Mouse (Mus musculus) hindbrain, embryonic 10.5 days (tissue): ENCODE measurements around the gene 4930595D18Rik. TPM values are rescaled to one million over a fixed set of nuclear protein-coding genes. Genes with fewer than 3 reads are reported as not detected.

Experiments
- DNase-seq: peaks from one replicate; pipeline ENCODE4 v3.0.0-alpha.2; 2017; ENCODE audit warnings: low spot score
- H3K27ac ChIP-seq: fragments of 300-500 bp; sonication (generic); 2 replicates; pipeline ENCODE4 v1.5.1; 2016; ENCODE audit warnings: mild to moderate bottlenecking, moderate library complexity
- H3K27me3 ChIP-seq: fragments of 300-500 bp; sonication (generic); 2 replicates; pipeline ENCODE4 v1.6.1; 2016; ENCODE audit warnings: mild to moderate bottlenecking; ENCODE audit not compliant: poor library complexity, insufficient read depth, severe bottlenecking
- H3K36me3 ChIP-seq: fragments of 300-500 bp; sonication (generic); 2 replicates; pipeline ENCODE4 v1.6.1; 2016; ENCODE audit warnings: mild to moderate bottlenecking, moderate library complexity
- H3K4me1 ChIP-seq: fragments of 300-500 bp; sonication (generic); replicated peaks from 2 replicates; pipeline ENCODE4 v1.6.1; 2016; ENCODE audit warnings: mild to moderate bottlenecking
- H3K4me3 ChIP-seq: fragments of 300-500 bp; sonication (generic); 2 replicates; pipeline ENCODE4 v1.5.1; 2016; ENCODE audit warnings: mild to moderate bottlenecking, moderate library complexity
- H3K9me3 ChIP-seq: fragments of 300-500 bp; sonication (generic); 2 replicates; pipeline ENCODE4 v1.6.1; 2016; ENCODE audit warnings: mild to moderate bottlenecking, moderate library complexity
- WGBS: fragments of 180-500 bp; shearing (Covaris S2); methylation state at CpG from one replicate; pipeline ENCODE4 v1.1.7; 2016; 5-methylcytosine and 5-hydroxymethylcytosine counted together
- polyA plus RNA-seq: library from polyadenylated mRNA; unstranded; fragments of >200 nt; fragmentation: Nextera tagmentation; extraction: Ambion mirVana; gene quantifications from 2 replicates; pipeline ENCODE4 v1.2.1, GENCODE M21; 2016

4930595D18Rik gene
- polyA plus RNA-seq = not detected in 2 replicates

DNA sequence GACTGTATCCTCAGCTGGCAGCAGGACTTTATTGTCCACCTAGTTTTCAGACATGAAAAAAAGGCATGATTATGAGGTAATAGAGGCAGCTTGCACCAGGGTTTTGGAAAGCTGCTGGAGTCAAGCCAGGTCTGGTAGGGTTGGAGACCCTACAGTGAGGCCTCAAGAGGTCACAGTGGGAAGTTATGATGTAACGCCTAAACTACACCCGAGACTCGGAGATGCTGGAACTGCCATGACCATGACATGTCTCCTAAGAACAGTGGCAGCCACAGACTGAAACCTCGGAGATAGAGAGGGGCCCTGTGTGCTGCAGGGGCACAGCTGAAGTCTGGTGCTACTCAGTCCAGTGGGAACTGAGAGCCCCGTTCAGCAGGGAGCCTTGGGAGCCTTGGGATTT is at the start of gene 4930595D18Rik:
4930595D18Rik (minus strand) TSS at position 16 of the 400 bp plus-strand sequence.
- no peaks in the 10 kb centered on the region for H3K27me3 ChIP-seq
- no peak for DNase-seq
- no peak within 1 kb of the TSS for H3K27ac ChIP-seq
- no peak within 1 kb of the TSS for H3K4me3 ChIP-seq
- peaks cover 13% of the 10 kb centered on the region; the same call in 1 of the 2 replicates for H3K36me3 ChIP-seq
- 75% methylated on average over 5 of the region's 5 CpGs for WGBS
- no peaks in the 10 kb centered on the region for H3K4me1 ChIP-seq
- H3K9me3 ChIP-seq = no peaks in the 10 kb centered on the region

DNA sequence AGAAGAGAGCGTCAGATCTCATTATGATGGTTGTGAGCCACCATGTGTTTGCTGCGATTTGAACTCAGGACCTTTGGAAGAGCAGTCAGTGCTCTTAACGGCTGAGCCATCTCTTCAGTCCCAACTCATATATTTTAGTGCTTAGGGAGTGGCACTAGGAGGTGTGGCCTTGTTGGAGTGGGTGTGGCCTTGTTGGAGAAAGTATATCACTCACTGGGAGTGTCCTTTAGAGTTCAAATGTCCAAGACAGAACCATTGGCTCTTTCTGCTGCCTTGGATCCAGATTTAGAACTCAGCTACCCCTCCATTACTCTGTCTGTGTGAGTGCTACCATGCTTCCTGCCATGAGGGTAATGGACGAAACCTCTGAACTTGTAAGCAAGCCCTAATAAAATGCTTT is 49.5 kb upstream of the 4930595D18Rik start:
- Histone ChIP-seq H3K4me3 (no peak overlapping the region), H3K27ac (no peak overlapping the region), H3K27me3 (no peaks in the 10 kb centered on the region), H3K9me3 (no peaks in the 10 kb centered on the region), H3K4me1 (peaks cover 5% of the 10 kb centered on the region; the same call in 1 of the 2 replicates), H3K36me3 (peaks cover 34% of the 10 kb centered on the region)
- WGBS = 92% methylated on average over 4 of the region's 4 CpGs
- no peak for DNase-seq

DNA sequence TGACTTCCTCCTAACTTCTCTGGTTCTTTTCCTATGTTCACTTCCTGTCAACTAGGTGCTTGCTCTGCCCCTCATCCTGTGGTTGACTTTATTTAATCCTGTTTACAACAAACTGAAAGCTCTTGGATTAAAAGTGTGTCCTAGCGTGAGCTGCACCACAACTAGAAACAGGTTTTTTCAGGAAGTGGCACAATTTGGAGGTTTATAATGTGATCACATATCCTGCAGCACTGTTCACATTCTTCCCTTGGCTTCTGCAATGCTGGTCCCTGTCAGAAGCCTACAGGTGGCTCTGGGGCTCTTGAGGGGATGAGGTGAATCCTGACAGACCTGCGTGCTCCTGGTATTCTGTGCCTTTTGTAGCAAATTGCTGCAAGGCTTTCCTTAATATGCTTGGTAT is 46.5 kb upstream of the 4930595D18Rik start:
- Histone ChIP-seq H3K4me1 (no peaks in the 10 kb centered on the region), H3K9me3 (no peaks in the 10 kb centered on the region), H3K27me3 (no peaks in the 10 kb centered on the region), H3K36me3 (peaks cover 23% of the 10 kb centered on the region), H3K27ac (no peak overlapping the region), H3K4me3 (no peak overlapping the region)
- no peak for DNase-seq
- WGBS = 96% methylated on average over 2 of the region's 2 CpGs

DNA sequence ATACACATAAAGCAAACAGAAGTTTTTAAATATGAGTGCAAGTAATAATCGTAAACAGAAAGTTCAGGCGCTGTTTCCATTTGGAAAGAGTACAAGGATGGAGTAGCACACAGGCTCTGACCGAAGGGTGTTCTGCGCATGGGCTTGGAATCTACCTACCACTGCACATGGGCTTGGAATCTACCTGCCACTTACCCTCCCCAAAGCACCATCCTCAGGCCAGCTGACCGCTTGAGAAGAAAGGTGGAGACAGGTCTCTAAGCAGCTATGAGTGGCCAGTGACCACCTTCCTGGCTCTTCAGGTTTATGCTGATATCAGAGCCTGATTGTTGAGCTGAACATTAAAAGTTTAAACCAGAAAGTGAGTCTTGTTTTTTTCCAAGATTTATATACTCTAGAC is 44.2 kb upstream of the 4930595D18Rik start:
- Histone ChIP-seq H3K4me3 (no peak overlapping the region), H3K27ac (no peak overlapping the region), H3K36me3 (peaks cover 20% of the 10 kb centered on the region), H3K27me3 (no peaks in the 10 kb centered on the region), H3K4me1 (no peaks in the 10 kb centered on the region), H3K9me3 (no peaks in the 10 kb centered on the region)
- 95% methylated on average over 5 of the region's 5 CpGs for WGBS
- no peak for DNase-seq

DNA sequence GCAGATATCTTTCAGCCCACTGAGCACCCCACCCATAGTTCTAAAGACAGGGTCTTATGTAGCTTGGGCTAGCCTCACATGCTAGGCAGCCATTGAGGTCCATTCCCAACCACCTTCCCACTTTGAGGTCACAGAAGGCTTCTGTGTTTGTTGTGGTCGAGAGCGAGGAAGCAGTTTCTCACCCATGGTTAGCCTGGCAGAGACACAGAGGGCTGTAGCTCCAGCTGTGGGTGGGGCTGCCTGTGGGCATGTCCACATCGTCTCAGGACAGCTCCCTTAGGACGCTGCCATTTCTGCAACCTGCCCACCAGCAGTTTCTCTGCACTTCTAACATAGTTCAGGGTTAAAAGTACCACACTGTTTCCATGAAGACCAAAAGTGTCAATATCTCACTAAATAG is 43.1 kb upstream of the 4930595D18Rik start:
- no peak overlapping the region for H3K4me3 ChIP-seq
- no peak overlapping the region for H3K27ac ChIP-seq
- H3K36me3 ChIP-seq = peaks cover 30% of the 10 kb centered on the region
- 82% methylated on average over 4 of the region's 4 CpGs for WGBS
- no peaks in the 10 kb centered on the region for H3K27me3 ChIP-seq
- no peak for DNase-seq
- H3K9me3 ChIP-seq = peaks cover 2% of the 10 kb centered on the region; the same call in 1 of the 2 replicates
- H3K4me1 ChIP-seq = no peaks in the 10 kb centered on the region

DNA sequence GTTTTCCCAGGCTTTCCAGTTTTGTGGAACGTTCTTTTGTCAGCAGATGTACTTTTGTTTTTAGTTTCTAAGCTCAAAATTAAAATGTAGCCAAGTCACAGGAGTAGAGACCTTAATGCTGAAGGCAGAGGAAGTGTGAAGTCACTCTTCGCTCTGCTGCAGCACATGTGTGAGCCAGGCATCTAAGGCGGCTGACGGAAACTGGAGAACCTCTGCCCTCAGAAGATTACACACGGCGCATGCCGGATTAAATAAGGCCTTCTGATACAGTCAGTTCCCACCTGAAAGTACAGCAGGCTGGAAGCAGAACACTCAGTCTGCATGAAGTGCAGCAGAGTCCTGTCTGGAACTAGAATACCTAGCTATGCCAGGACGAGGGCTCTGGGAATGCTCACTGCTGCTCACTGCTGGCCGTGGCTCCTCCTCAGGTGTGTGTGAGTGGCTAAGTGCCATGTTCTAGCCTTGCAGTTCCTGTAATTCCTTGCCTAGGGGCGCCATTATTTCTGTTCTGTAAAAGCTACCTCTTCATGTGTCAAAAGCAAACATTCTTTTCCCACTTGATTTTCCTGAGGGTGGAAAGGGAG is 41.0 kb upstream of the 4930595D18Rik start:
- Histone ChIP-seq H3K36me3 (peaks cover 51% of the 10 kb centered on the region), H3K4me3 (no peak overlapping the region), H3K27me3 (no peaks in the 10 kb centered on the region), H3K9me3 (peaks cover 18% of the 10 kb centered on the region; the same call in 1 of the 2 replicates), H3K27ac (no peak overlapping the region), H3K4me1 (no peaks in the 10 kb centered on the region)
- 87% methylated on average over 10 of the region's 10 CpGs for WGBS
- no peak for DNase-seq

DNA sequence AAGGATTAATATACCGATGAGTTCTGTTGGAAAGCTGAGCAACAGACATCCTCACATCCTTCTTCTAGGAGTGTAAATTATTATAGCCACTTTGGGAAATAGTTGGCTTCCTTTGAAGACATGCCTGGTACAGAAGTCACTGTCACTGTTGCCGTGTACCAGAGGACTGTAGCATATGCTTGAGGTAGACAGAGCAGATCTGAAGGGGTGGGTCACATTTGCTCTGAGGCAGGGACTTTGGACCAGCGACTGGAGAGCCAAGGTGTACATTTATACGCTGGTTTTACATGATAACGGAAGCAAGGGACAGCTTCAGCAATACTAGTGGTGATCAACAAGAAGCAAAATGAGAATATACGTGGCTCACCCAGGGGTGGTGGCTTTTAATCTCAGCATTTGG is 34.6 kb upstream of the 4930595D18Rik start:
- Histone ChIP-seq H3K4me3 (no peak overlapping the region), H3K4me1 (no peaks in the 10 kb centered on the region), H3K36me3 (peaks cover 41% of the 10 kb centered on the region), H3K27ac (no peak overlapping the region), H3K9me3 (peaks cover 24% of the 10 kb centered on the region; the same call in 1 of the 2 replicates), H3K27me3 (no peaks in the 10 kb centered on the region)
- no peak for DNase-seq
- WGBS = 95% methylated on average over 6 of the region's 6 CpGs

DNA sequence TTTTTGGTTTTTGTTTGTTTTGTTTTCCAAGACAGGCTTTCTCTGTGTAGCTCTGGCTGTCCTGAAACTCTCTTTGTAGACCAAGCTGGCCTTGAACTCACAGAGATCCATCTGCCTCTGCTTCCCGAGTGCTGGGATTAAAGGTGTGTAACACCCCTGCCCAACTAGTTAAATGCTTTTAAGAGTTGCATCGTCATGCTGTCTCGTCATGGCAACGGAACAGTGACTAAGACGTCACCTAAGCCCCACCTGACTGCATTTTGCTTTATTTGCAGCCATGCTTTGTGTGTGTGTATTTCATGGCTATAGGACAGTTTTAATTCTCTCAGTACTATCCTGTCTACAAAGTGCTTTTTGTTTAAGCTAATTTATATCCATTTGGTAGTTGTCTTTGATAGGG is 27.4 kb upstream of the 4930595D18Rik start:
- Histone ChIP-seq H3K4me3 (no peak overlapping the region), H3K9me3 (no peaks in the 10 kb centered on the region), H3K27me3 (no peaks in the 10 kb centered on the region), H3K4me1 (no peaks in the 10 kb centered on the region), H3K36me3 (0 out of 2 replicates have a peak, but pooled peaks cover 4% of the 10 kb centered on the region), H3K27ac (no peak overlapping the region)
- no peak for DNase-seq
- WGBS = 78% methylated on average over 5 of the region's 5 CpGs

DNA sequence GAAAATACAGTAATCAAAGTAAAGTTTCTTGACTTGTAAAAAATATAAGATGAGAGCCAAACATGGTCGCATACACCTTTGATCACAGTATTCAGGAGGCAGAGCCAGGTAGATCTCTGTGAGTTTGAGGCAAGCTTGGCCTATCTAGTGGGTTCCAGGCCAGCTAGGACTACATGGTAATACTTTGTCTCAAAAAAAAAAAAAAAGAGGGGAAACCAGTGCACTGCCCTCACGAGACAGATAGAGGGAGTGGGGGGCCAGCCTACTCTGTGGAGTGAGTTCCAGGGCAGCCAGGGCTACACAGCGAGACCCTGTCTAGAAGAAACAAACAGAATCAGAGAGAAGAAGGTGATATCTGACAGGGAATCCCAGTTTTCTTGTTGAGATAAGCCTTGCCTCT is 23.4 kb upstream of the 4930595D18Rik start:
- no peak overlapping the region for H3K4me3 ChIP-seq
- DNase-seq = no peak
- H3K4me1 ChIP-seq = peaks cover 12% of the 10 kb centered on the region
- H3K27ac ChIP-seq = no peak overlapping the region
- 0 out of 2 replicates have a peak, but pooled peaks cover 2% of the 10 kb centered on the region for H3K36me3 ChIP-seq
- WGBS = 84% methylated on average over 3 of the region's 3 CpGs
- H3K9me3 ChIP-seq = no peaks in the 10 kb centered on the region
- H3K27me3 ChIP-seq = no peaks in the 10 kb centered on the region

DNA sequence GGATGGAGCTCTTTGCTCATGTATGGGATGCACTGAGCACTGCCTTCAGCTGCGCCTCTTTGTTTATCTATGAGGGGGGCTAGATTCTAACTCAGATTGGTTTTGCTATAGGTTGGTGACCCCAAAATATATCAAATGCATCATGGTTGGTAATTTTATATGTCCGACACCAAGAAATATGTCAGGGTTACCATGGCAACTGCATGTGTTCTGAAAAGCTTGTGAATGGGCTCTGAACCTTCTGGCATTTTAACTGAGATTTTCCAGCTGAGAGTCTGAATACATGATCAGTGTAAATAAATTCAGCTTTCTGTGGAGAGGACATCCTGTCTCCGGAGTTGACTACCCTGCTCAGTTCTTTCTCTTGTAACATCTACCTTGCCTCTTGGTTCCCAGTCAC is 19.7 kb upstream of the 4930595D18Rik start:
- no peaks in the 10 kb centered on the region for H3K27me3 ChIP-seq
- H3K9me3 ChIP-seq = no peaks in the 10 kb centered on the region
- H3K36me3 ChIP-seq = peaks cover 13% of the 10 kb centered on the region; the same call in 1 of the 2 replicates
- no peak overlapping the region for H3K27ac ChIP-seq
- no peak for DNase-seq
- H3K4me3 ChIP-seq = no peak overlapping the region
- 68% methylated on average over 3 of the region's 3 CpGs for WGBS
- peaks cover 12% of the 10 kb centered on the region for H3K4me1 ChIP-seq

DNA sequence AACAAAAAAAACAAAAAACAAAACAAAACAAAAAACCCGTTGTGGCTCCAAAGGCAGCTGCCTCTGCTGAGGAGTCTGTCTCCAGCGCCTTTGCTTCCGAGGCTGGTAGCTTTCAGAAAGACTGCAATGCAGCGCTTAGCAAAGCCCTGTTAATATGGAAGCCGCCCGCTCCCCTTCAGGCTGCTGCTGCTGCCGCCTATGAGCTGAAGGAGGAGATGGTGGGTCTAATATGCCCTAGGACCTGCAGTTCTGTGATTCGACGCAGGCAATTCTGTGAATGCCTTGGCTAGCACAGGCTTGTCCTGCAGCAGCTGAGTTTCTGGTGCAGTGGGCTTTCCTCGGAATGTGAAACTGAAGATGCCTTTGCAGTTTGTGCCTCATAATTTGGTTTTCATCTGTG is 18.8 kb upstream of the 4930595D18Rik start:
- 75% methylated on average over 10 of the region's 10 CpGs for WGBS
- no peaks in the 10 kb centered on the region for H3K9me3 ChIP-seq
- no peak overlapping the region for H3K4me3 ChIP-seq
- peaks cover 12% of the 10 kb centered on the region for H3K4me1 ChIP-seq
- peaks cover 11% of the 10 kb centered on the region; the same call in 1 of the 2 replicates for H3K36me3 ChIP-seq
- no peak overlapping the region for H3K27ac ChIP-seq
- no peaks in the 10 kb centered on the region for H3K27me3 ChIP-seq
- DNase-seq = no peak

DNA sequence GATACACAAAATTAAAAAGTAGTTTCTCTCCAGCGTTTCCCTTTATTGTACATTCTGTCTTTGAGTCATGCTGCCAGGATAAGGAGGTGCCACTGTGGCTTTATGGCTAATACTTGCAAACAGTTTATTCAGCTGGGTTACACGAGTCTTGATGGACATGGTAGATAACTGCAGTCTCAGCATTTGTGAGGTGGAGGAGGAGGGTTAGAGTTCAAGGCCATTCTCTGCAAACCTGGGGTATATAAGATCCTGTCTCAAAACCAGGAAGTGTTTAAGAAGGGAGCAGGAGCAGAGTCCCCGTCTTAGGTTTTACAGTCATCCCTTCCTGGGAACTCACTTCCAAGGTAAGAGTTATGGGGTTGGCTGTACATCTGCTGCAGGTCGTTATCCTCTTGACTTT is 12.3 kb upstream of the 4930595D18Rik start:
- Histone ChIP-seq H3K4me1 (peaks cover 19% of the 10 kb centered on the region), H3K27ac (no peak overlapping the region), H3K9me3 (no peaks in the 10 kb centered on the region), H3K27me3 (no peaks in the 10 kb centered on the region), H3K4me3 (no peak overlapping the region), H3K36me3 (peaks cover 18% of the 10 kb centered on the region)
- no peak for DNase-seq
- 89% methylated on average over 4 of the region's 4 CpGs for WGBS

DNA sequence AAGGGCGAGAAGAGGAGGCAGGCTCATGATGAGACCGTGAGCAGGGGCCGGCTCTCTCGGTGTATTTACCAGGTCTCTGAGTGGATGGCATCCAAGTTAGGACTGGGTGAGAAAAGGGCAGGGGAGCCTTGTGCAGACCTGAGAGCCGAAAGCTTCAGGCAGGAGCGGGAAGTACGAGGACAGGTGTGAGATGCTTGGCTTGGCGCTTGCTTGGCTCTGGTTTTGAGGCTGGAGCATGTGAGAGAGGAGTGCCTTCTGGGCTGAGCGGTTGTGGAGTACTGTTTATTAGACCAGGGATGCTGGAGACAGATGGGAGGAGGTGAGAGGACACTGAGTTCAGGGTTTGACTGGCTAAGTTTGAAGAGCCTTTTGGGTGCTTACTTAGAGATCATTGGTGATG is 9.0 kb upstream of the 4930595D18Rik start:
- Histone ChIP-seq H3K36me3 (peaks cover 17% of the 10 kb centered on the region), H3K27ac (no peak overlapping the region), H3K9me3 (no peaks in the 10 kb centered on the region), H3K4me3 (no peak overlapping the region), H3K27me3 (no peaks in the 10 kb centered on the region), H3K4me1 (peaks cover 27% of the 10 kb centered on the region)
- WGBS = 78% methylated on average over 9 of the region's 9 CpGs
- DNase-seq = no peak

DNA sequence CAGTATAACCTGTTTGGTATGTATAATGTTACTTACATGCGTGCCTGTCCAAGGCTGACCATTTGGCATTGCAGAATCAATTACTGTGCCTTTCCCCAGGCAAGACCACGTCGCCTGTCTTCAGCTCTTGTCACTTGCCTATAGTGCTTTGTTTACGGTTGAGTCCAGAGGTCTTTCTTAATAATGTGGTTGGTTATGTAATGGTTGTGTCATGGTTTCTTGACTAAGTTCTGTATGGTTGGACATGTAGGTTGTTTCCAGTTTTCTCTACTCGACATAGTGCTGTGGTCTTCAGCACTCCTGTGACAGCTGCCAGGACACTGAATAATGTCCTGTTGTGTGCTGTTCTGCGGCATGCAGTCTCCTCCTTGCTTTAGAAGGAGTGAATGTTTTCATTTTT is 8.5 kb upstream of the 4930595D18Rik start:
- no peak overlapping the region for H3K27ac ChIP-seq
- DNase-seq = no peak
- H3K36me3 ChIP-seq = peaks cover 17% of the 10 kb centered on the region
- no peaks in the 10 kb centered on the region for H3K27me3 ChIP-seq
- WGBS = 84% methylated on average over 6 of the region's 6 CpGs
- H3K4me1 ChIP-seq = peaks cover 27% of the 10 kb centered on the region
- no peak overlapping the region for H3K4me3 ChIP-seq
- no peaks in the 10 kb centered on the region for H3K9me3 ChIP-seq
